Mouse (Mus musculus) limb, embryonic 15.5 days (tissue): ENCODE results near the gene Gtpbp8. TPM values are rescaled to one million over a fixed set of nuclear protein-coding genes. Genes with fewer than 3 reads are reported as not detected.

Source experiments
- ATAC-seq: fragments of 200-750 bp; cut with Nextera tagmentation; 2 replicates; pipeline ENCODE4 v1.8.0; 2017; ENCODE audit warnings: low read depth, moderate TSS enrichment; ENCODE audit not compliant: insufficient number of reproducible peaks, low FRiP score, low TSS enrichment
- H3K27ac ChIP-seq: fragments of 300-500 bp; sonication (generic); 2 replicates; pipeline ENCODE4 v1.5.1; 2015; ENCODE audit warnings: moderate library complexity, mild to moderate bottlenecking, inconsistent platforms
- H3K27me3 ChIP-seq: fragments of 300-500 bp; sonication (generic); 2 replicates; pipeline ENCODE4 v1.6.1; 2015; ENCODE audit warnings: inconsistent platforms
- H3K36me3 ChIP-seq: fragments of 300-500 bp; sonication (generic); 2 replicates; pipeline ENCODE4 v1.6.1; 2015; ENCODE audit warnings: inconsistent platforms
- H3K4me1 ChIP-seq: fragments of 300-500 bp; sonication (generic); 2 replicates; pipeline ENCODE4 v1.6.1; 2015; ENCODE audit warnings: inconsistent platforms
- H3K4me2 ChIP-seq: fragments of 300-500 bp; sonication (generic); 2 replicates; pipeline ENCODE4 v1.6.1; 2015; ENCODE audit warnings: mild to moderate bottlenecking, inconsistent platforms
- H3K4me3 ChIP-seq: fragments of 300-500 bp; sonication (generic); 2 replicates; pipeline ENCODE4 v1.5.1; 2015; ENCODE audit warnings: mild to moderate bottlenecking, inconsistent platforms
- H3K9ac ChIP-seq: fragments of 300-500 bp; sonication (generic); 2 replicates; pipeline ENCODE4 v1.6.1; 2015; ENCODE audit warnings: inconsistent platforms
- H3K9me3 ChIP-seq: fragments of 300-500 bp; sonication (generic); 2 replicates; pipeline ENCODE4 v1.6.1; 2016; ENCODE audit warnings: inconsistent platforms
- WGBS: fragments of 180-500 bp; shearing (Covaris S2); methylation state at CpG from one replicate; pipeline ENCODE4 v1.1.7; 2015; 5-methylcytosine and 5-hydroxymethylcytosine counted together
- polyA plus RNA-seq: library from polyadenylated mRNA; unstranded; fragments of >200 nt; fragmentation: Nextera tagmentation; extraction: Ambion mirVana; gene quantifications from 2 replicates; pipeline ENCODE4 v1.2.1, GENCODE M21; 2015

The Gtpbp8 gene
- polyA plus RNA-seq, result 23.1 and 26.7 TPM in 2 replicates

DNA sequence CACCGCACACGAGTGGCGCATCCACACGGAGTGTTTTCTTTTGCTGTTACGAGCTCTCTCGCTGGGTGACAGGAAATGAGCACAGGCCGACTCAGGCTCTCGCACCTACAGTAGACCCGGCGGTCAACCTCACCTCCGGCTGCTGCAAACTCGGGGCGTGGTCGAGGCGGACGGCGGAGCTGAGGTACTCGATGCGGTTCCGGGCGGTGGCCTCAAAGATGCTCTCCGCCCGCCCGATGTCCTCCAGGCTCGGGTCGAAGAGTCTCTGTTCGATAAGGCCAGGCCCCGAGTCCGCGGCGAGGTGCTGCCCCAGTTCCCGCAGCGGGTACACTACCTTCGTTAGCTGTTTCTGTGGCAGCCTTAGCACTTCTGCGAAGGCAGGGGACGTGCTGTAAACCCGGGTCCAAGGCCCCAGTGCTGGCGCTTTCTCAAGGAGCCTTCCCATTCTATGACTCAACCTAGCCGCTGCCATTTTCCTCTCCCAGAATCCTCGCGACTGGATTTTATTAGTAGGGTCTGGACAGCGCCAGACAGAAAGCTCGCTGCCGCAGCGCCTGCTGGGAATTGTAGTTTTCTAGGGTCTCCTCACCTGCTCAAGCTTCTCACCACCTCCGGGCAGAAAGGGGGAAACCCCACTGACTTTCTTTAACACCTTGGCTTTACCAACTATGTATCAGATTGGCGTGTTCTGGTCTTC, at the start of gene Gtpbp8:
Gene Gtpbp8, minus strand, starts transcription at position 498 of the 697 bp plus-strand sequence.
- ATAC-seq, result peak; percentile 92
- Histone ChIP-seq H3K4me3 (peak within 1 kb of the TSS; percentile 85), H3K27ac (peak within 1 kb of the TSS; percentile 99), H3K36me3 (peaks cover 11% of the 10 kb centered on the region), H3K4me1 (peaks cover 8% of the 10 kb centered on the region), H3K4me2 (peak within 1 kb of the TSS; percentile 70), H3K27me3 (no peaks in the 10 kb centered on the region), H3K9ac (peak within 1 kb of the TSS; percentile 86), H3K9me3 (no peaks in the 10 kb centered on the region)
- WGBS, result under 1% methylated on average over 47 of the region's 47 CpGs

DNA sequence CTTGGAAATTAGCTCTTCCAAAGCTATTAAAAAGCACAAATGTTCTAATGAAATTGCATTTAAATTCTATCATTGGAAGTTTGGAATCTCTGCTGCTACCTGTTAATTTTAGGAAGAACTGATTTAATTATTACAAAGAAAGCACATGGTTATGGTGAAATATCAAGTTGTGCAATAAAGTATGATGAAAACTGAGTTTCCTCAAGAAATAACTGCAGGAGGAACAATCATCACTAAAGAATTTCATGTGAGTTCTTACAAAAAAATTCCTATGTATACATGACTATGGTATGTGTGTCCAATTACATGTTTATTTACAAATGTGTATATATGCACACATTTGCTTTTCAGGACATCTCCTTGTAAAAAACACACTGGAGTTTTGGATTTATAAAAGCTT, 48.3 kb upstream of the Gtpbp8 start:
- H3K27ac ChIP-seq, result no peak overlapping the region
- no peak for ATAC-seq

GRCm38 (mm10) chr16:44786934-44787333, 40.8 kb upstream of the Gtpbp8 start:
- H3K27me3 ChIP-seq, result no peaks in the 10 kb centered on the region
- ATAC-seq, result no peak
- 90% methylated on average over 1 of the region's 1 CpGs for WGBS
- H3K9me3 ChIP-seq, result no peaks in the 10 kb centered on the region
- no peak overlapping the region for H3K4me3 ChIP-seq
- no peak overlapping the region for H3K4me2 ChIP-seq
- H3K36me3 ChIP-seq, result no peaks in the 10 kb centered on the region
- H3K27ac ChIP-seq, result no peak overlapping the region
- H3K9ac ChIP-seq, result no peak overlapping the region
- no peaks in the 10 kb centered on the region for H3K4me1 ChIP-seq

More for the DNA sequence above, 48.3 kb upstream of the Gtpbp8 start:
- Histone ChIP-seq H3K27me3 (no peaks in the 10 kb centered on the region), H3K36me3 (no peaks in the 10 kb centered on the region), H3K4me2 (no peak overlapping the region), H3K9me3 (no peaks in the 10 kb centered on the region), H3K4me3 (no peak overlapping the region), H3K9ac (no peak overlapping the region), H3K4me1 (no peaks in the 10 kb centered on the region)

DNA sequence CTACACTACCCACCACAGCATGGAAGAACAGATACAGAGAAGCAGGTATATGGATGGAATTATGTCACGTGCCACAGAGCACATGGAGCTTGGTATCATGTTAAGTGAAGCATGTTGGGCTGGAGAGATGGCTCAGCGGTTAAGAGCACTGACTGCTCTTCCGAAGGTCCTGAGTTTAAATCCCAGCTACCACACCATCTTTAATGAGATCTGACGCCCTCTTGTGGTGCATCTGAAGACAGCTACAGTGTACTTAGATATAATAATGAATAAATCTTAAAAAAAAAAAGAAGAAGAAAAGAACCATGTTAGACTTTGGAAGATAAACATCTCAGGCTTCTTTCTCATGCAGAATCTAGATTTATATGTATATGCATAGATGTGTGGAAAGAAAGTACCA, 34.6 kb upstream of the Gtpbp8 start:
- H3K4me2 ChIP-seq, result no peak overlapping the region
- ATAC-seq, result no peak
- WGBS, result 66% methylated on average over 4 of the region's 4 CpGs
- H3K4me3 ChIP-seq, result no peak overlapping the region
- H3K36me3 ChIP-seq, result no peaks in the 10 kb centered on the region
- H3K4me1 ChIP-seq, result no peaks in the 10 kb centered on the region
- H3K27ac ChIP-seq, result no peak overlapping the region
- H3K9ac ChIP-seq, result no peak overlapping the region
- H3K27me3 ChIP-seq, result no peaks in the 10 kb centered on the region
- no peaks in the 10 kb centered on the region for H3K9me3 ChIP-seq

DNA sequence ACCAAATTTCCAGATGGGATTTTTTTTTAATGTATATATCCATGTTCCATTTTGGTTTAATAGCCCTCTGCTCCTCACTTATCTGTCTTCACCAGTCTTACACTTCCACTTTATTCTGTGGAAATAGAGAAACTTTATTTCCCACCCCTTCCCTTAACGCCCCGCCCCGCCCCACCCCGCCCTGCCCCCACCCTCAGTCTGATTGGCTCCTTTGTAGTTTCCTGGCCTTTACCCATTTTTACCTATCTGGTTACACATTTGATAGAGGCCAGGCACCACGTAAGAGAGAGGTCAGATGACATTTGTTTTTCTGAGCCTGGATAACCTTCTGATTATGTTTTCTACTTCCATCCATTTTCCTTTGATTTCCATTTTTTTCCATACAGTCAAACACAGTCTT, 33.3 kb upstream of the Gtpbp8 start:
- H3K4me2 ChIP-seq, result no peak overlapping the region
- no peak overlapping the region for H3K9ac ChIP-seq
- H3K9me3 ChIP-seq, result no peaks in the 10 kb centered on the region
- H3K4me1 ChIP-seq, result no peaks in the 10 kb centered on the region
- H3K27ac ChIP-seq, result no peak overlapping the region
- H3K4me3 ChIP-seq, result no peak overlapping the region
- no peaks in the 10 kb centered on the region for H3K27me3 ChIP-seq
- no peaks in the 10 kb centered on the region for H3K36me3 ChIP-seq
- ATAC-seq, result no peak
- 87% methylated on average over 5 of the region's 5 CpGs for WGBS

DNA sequence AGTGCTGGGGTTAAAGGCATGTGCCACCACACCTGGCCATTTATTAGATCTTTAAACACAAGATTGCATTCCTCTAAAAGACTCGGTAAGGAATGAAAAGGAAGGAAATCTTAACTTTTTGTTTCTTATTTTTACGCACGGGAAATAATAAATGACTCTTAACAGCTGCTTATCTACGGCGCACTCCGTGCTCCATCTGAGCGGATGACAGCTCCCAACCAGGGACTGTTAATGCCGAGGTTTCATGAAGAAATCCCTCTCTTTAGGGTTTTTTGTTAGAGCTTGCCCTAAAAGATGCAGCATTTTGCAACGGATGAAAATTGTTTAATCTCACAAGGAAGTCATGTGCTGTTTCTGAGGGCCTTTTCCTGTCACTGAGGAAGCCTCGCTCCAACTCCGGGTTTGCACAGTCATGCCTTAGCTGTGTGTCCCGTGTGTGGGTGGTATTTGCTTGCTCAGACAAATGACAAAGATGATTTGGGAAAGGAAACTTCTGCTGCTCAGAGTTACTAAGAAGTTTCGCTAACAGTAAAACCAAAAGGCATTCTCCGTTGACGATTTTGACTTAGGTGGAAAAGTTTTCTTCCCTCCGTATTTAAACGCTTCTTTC, 32.5 kb upstream of the Gtpbp8 start:
- Histone ChIP-seq H3K4me3 (no peak overlapping the region), H3K9ac (no peak overlapping the region)

GRCm38 (mm10) chr16:44774201-44774600, 28.0 kb upstream of the Gtpbp8 start:
- Histone ChIP-seq H3K4me2 (no peak overlapping the region), H3K27ac (no peak overlapping the region), H3K36me3 (no peaks in the 10 kb centered on the region), H3K4me1 (no peaks in the 10 kb centered on the region), H3K4me3 (no peak overlapping the region), H3K9ac (no peak overlapping the region), H3K27me3 (no peaks in the 10 kb centered on the region), H3K9me3 (no peaks in the 10 kb centered on the region)
- ATAC-seq, result no peak
- 84% methylated on average over 6 of the region's 6 CpGs for WGBS

More for the DNA sequence above, 32.5 kb upstream of the Gtpbp8 start:
- H3K4me2 ChIP-seq, result no peak overlapping the region
- H3K36me3 ChIP-seq, result no peaks in the 10 kb centered on the region
- 60% methylated on average over 17 of the region's 17 CpGs for WGBS
- no peaks in the 10 kb centered on the region for H3K9me3 ChIP-seq
- H3K4me1 ChIP-seq, result no peaks in the 10 kb centered on the region
- H3K27ac ChIP-seq, result no peak overlapping the region
- H3K27me3 ChIP-seq, result no peaks in the 10 kb centered on the region
- ATAC-seq, result no peak

DNA sequence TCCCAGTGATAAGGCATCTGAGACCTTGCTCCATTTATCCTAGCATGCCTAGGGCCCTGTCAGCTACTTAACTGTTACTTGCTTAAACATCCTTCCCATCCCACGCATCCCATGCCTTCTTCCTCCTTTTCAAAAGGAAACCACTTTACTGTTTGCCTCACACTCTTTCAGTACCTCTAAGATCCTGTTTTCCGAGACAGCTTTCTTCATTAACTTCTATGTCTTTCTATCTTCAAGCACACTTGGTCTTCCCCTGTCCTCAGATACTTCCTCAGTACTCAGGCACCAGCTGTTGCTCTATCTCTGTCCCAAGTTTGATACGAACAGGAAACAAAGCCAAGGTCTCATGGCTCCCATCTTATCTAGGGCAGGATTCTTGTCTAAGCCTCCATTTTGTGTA, 27.5 kb upstream of the Gtpbp8 start:
- Histone ChIP-seq H3K9me3 (no peaks in the 10 kb centered on the region), H3K9ac (no peak overlapping the region), H3K36me3 (no peaks in the 10 kb centered on the region), H3K27ac (no peak overlapping the region), H3K4me1 (no peaks in the 10 kb centered on the region), H3K4me2 (no peak overlapping the region), H3K4me3 (no peak overlapping the region), H3K27me3 (no peaks in the 10 kb centered on the region)
- 82% methylated on average over 3 of the region's 3 CpGs for WGBS
- ATAC-seq, result no peak

GRCm38 (mm10) chr16:44772577-44772976, 26.4 kb upstream of the Gtpbp8 start:
- Histone ChIP-seq H3K4me2 (no peak overlapping the region), H3K9ac (no peak overlapping the region), H3K36me3 (no peaks in the 10 kb centered on the region), H3K27me3 (no peaks in the 10 kb centered on the region), H3K4me1 (no peaks in the 10 kb centered on the region), H3K27ac (no peak overlapping the region), H3K9me3 (no peaks in the 10 kb centered on the region), H3K4me3 (no peak overlapping the region)
- 65% methylated on average over 6 of the region's 6 CpGs for WGBS
- ATAC-seq, result no peak

DNA sequence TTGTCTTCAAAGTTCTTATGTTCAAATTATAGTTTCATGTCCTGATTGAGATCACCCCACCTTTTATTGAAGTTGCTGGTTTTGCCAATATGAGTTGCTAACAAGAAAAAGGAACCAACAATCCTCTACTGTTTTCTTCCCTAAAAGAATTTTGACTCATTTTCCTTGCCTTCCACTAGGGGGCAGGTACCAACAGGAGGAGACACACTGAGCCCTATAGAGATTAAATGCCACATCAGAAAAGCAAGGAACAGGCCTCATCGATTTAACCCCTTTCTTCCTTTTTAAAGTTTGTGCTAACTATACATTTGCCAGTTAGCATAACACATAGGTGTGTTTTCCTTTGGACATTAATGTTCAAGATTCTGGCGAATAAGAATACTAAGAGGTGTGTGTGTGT, 21.8 kb upstream of the Gtpbp8 start:
- no peak for ATAC-seq

DNA sequence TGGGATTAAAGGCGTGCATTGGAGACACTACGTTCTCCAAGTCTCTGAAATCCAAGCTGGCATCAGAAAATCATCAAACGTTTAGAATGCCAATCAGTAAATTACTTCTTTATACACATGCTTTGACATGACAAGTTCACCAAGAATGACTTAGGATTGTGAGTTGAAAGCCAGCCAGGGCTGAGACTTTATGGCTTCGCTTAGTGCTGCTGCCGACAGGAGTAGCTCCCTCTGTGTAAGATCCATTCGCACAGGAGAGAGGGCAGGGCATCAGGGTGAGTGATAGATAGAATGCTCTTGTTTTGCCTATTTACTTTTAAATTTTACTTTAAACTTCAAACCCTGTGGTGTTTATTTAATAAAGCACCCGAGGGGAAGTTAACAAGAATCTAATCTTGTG, 21.3 kb upstream of the Gtpbp8 start:
- no peaks in the 10 kb centered on the region for H3K36me3 ChIP-seq
- H3K27me3 ChIP-seq, result no peaks in the 10 kb centered on the region
- H3K4me2 ChIP-seq, result no peak overlapping the region
- H3K4me1 ChIP-seq, result no peaks in the 10 kb centered on the region
- H3K27ac ChIP-seq, result no peak overlapping the region
- no peak overlapping the region for H3K4me3 ChIP-seq
- no peaks in the 10 kb centered on the region for H3K9me3 ChIP-seq
- H3K9ac ChIP-seq, result no peak overlapping the region
- no peak for ATAC-seq
- 75% methylated on average over 7 of the region's 7 CpGs for WGBS

More for the DNA sequence above, 21.8 kb upstream of the Gtpbp8 start:
- H3K4me2 ChIP-seq, result no peak overlapping the region
- 48% methylated on average over 2 of the region's 2 CpGs for WGBS
- H3K27me3 ChIP-seq, result no peaks in the 10 kb centered on the region
- H3K9me3 ChIP-seq, result no peaks in the 10 kb centered on the region
- H3K27ac ChIP-seq, result no peak overlapping the region
- no peak overlapping the region for H3K4me3 ChIP-seq
- no peaks in the 10 kb centered on the region for H3K4me1 ChIP-seq
- H3K36me3 ChIP-seq, result no peaks in the 10 kb centered on the region
- no peak overlapping the region for H3K9ac ChIP-seq

DNA sequence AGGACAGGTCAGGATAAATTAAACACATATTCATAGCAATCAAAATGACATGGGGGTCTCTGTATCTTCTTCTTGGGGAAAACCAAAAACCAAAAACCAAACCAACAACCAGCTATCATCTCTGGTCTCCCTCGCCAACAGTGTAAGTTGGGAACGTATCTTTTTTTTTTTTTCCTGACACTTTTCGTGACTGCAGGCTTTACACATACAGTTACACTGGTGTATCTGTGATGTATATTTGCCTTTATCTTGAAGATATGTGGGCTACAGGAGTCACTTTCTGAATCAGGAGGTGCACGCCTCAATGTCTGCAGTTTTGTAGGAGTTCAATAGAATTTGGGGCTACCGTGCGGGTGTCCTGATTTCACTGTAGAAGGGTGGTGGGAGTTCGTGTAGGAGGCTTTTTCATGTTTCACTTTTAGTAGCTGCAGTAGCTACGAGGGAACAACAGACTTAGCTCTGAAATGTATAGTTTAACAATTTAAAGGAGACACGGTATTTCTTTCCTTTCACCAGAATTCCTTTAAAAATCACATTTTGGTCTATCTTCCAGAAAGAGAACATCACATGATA, 20.2 kb upstream of the Gtpbp8 start:
- no peaks in the 10 kb centered on the region for H3K36me3 ChIP-seq
- H3K4me2 ChIP-seq, result no peak overlapping the region
- H3K4me1 ChIP-seq, result no peaks in the 10 kb centered on the region
- H3K27ac ChIP-seq, result no peak overlapping the region
- ATAC-seq, result no peak
- H3K4me3 ChIP-seq, result no peak overlapping the region
- no peaks in the 10 kb centered on the region for H3K27me3 ChIP-seq
- no peak overlapping the region for H3K9ac ChIP-seq
- WGBS, result 81% methylated on average over 9 of the region's 9 CpGs
- no peaks in the 10 kb centered on the region for H3K9me3 ChIP-seq
